Mouse (Mus musculus) urinary bladder, postnatal 10 days (tissue): Measurements from ENCODE around the gene Gfm2.
A peak's percentile ranks its signal among the peaks of the same experiment; 100 is the strongest.

Experiments used
- DNase-seq: peaks from one replicate; pipeline ENCODE4 v3.0.0; 2022; ENCODE audit warnings: low spot score

The Gfm2 gene

DNA sequence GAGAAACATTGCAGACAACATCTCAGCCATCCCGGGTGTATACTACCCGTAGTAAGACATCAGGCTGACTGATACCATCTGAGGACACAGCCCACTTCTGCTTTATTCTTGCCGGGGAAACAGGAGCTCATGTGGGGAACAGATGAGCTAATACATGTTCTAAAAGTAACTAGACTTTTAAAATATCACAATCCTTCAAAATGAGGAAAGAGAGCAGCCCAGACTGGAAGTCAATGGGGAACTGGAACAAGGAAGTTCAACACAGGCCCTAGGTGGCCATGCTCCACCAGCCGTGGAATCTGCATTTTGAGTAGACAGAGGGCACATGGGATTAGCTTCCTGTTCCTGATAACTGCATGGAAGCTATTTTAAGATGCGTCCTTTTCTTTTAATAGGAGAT lies 50.0 kb downstream of the Gfm2 start:
- DNase-seq = no peak

DNA sequence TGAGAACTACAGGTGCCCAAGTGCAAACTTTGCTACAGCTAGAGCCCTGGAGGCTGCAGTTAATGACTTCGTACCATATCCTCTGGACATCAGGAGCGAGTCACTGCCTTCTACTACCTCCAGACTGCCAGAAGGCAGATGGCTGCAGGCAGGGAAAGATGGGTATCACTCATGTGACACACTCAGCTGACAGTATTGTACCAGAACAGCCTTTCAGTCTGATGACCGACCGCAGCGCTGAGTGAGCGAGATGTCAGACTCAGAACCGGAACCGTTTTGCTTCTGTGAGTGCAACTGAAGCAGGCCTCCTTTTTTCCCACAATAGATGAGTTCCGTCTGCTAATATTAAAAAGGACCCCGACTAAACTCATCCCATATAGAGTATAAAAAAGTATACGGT lies 54.9 kb downstream of the Gfm2 start:
- no peak for DNase-seq

DNA sequence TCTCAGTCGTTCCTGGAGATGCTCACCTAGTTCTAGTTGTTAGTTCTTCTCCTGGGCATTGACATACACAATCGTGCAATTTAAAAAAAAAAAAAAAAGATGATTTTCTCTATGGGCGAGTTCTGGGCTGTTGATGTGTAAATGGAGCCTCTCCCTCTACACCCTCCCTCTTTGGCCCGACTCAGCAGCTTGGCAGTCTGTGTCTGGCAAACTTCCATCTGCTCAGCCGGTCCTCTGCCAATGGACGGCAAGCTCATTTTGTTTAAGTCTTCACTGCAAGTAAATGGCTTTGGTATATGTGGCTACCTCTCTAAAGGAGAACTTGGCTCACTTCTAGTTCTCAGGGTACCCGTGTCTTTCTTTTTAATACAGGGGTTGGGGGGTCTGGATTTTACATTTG lies 55.7 kb downstream of the Gfm2 start:
- DNase-seq = no peak

DNA sequence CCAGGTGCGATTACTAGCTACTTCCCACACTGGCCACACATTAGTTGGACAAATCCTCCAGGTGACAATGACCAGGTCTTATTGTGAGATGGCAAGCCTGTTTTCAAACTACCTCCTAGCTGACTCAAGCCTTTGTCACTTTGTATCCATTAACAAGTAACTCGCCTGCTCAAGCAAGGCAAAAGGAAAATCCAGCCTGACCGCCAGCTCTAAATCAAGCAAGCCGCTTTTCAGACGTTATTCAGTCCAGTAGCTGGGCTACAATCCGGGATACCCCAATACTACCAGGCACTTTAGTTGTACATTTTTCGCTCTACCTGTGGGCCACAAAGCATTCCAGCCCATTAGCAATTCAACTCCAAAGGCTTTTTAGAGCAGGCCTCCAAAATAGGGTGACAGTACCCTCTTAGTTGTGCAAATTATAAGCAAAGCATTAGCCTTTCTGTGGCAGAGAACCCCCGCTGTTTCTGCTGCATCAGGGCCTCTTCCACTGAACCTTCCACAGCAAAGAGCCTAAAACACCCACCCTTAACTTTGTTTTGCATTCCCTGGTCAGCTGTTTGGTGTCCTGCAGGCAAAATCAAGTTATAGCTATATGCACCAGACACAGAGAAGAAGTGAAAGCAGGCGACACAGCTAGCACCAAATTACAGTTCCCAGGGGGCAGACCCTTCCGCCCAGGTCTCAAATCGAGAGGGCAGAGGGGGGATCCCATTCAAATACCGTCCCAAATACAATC lies 58.6 kb downstream of the Gfm2 start:
- no peak for DNase-seq

DNA sequence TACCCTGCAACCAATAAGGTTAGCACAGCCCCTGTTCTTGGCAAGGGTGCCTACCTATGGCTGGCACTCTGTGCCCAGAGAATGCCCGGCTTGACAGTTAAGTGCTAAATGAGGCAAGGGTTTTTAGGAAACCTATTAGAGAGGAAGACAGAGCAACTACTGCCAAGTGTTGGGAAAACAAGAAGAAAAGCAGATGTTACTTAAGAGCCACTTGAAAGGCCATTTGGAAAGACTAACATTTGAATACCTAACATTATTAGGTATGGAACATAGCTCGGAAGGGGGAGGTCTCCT lies 59.1 kb downstream of the Gfm2 start:
- no peak for DNase-seq

DNA sequence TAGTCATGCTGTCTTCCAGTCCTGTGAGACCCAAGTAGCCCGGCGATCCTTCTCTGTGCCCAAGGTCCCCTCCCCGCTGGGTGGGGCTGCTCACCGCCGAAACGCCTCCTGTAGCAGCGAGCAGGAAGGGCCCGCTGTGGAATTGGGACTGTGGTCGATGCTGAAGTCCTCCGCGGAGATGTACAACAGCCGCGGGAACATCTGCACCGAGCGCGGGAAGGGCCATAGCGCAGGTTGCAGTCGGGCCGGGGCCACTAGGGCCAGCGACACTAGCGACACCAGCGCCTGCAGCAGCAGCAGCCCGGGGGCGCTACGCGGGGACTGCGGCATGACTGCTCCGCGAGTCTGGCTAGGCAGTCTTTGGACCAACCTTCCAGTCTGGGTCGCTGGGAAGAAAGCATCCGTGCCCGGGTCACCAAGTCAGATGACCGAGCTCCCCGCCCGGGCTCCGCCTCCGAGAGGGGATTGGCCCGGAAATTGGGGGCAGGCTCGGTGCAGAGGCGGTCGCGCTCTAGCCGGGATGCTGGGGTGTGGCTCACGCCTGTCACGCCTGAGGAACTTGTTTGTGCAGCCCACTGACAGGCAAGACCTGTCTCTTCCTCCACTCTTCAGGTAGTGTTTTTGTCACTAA lies 60.3 kb downstream of the Gfm2 start, which contains the start of gene Hexb:
Hexb (minus strand) TSS at position 426 of the 631 bp plus-strand sequence.
- peak; percentile 70 for DNase-seq

DNA sequence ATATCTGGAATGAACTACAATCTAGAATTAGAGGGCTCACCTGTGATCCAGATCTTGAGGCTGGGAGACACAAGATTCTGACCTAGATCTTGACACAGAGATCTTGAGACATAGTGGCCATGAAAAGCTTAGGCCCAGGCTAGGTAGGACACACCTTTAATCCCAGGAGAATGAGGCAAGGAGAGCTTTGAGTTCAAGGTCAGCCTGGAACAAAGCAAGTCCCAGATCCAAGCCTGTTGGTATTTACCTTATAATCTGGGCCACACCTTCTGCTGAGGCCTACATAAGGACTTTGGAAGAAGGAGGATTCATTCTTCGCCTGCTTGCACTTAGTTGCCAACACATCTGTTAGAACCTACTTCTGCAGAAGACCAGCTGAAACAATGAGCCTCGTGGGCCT lies 61.4 kb downstream of the Gfm2 start:
- no peak for DNase-seq

DNA sequence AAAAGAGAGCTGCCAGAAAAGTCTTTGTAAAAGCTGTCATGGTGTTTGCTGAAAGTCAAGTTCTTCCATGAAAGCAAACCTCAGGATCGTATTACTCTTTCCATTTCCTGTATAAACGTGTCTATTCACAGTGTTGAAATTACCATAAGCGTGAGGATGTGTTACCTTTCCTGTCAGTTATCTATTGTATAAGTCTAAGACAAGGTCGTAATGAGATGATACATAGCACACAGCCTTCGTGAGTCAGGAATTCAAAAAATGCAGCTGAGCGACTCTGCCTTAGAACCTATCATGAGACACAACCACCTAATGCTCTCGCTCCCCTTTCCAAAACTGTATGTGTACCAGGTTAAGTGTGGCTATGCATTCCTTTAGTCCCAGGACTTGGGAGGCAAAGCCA lies 63.3 kb downstream of the Gfm2 start:
- DNase-seq = no peak

DNA sequence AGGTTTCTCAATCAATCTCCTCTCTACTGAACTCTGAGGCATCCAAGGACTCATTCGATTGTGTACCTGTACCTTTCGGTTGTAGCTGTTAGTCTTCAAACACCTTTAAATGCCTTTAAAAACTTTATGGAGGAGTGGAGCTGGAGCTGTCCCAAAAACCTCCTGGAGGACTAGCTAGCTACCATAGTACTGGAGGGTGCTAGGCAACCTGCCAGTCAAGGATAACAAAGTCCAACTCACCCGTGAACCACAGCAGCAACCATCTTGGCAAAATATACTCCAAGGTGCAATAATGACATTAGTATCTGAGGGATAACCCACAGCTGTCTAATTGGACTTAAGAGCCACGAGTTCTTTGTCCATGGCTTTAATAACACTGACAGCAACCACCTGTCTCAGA lies 64.2 kb downstream of the Gfm2 start:
- no peak for DNase-seq

DNA sequence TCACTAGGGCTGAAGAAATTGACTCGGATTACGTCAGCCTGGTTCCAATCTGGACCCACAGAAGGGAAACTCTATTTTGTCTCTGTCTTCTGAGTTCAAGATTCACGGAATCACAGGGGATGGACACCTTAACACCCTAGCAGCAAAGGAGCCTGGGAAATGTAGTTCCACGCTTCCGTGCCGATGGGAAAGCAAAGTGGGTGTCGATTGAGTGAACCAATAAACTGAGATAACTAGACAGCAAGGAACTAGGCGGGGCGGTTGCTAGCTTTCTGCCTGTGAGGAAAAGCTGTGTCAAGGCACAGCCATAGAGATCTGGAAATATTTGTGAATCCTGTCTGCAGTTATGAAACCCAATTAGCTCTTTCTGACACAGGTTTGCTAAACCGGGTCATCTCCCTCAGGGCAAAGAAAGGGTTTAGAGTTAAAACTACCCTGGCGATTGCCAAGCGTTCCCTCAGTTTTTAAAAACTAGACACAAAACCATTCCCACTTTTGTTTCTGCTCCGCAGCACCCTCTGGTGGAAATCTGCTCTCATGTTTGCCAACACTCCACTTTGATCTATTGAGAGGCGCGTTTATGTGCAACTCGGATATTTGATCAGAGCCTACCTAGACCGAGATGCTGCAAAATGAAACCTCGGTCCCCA lies 67.4 kb downstream of the Gfm2 start:
- peak; percentile 42 for DNase-seq

DNA sequence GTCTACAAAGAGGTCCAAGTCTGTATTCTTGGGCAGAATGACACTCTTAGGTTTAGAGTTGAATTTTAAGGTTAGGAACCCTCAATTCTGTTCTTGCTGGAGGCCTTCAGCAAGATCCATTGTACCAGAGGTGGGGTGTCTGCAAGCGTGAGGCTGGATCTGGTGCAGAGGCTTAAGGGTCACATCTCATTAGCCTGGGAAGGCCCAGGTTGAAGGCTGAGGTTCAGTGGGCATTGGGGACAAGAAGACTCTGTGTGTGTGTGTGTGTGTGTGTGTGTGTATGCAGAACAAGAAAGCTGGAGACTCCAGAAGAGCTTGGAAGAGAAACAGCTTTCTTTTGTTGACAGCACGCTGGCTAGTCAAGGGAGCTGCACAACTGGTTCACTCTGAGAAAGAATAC lies 68.3 kb downstream of the Gfm2 start:
- no peak for DNase-seq

DNA sequence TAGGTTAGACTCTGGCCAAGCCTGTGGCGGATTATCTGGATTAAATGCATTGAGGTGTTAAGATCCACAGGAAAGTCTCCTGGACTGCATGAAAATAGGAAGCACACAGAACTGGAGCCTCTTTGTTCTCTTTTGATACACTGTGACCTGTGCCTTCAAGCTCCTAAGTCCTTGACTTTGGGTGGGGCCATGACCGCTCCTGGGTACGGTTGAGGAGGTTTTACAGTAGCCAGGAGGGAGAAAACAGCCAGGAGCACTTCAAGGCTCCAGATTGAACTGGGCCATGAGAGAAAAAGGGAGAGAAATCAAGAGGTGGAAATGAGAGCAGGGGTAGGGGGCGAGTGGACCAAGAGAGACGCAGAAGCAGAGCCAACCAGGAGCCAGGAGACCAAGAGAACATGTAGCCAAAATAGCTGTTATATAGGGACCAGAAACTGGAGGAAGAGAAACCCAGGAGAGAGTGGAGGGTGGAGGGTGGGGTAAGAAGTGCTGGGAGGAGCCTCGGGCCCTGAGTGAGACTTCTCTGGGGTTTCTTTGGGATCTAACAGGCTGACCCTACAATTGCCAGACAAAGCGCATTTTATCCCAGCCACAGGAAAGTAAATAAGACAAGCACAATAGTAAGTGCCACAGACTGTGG lies 69.9 kb downstream of the Gfm2 start:
- DNase-seq = no peak

DNA sequence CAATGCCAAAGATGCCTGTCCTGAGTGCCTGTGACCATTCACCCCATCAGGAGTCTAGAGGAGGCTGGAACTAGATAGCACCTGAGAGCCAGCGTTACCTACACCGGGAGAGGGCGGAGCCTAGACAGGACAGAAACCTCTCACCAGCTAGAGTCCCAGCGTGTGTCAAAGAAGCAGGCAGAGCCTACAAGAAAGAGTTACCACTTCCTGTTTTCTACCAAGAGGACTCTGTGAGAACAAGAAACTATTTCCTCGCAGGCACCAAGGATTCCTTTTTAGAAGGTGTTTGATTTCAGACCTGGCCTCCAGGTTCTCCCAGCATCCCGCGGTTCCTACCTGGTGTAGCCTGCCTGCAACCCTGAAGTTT lies 70.4 kb downstream of the Gfm2 start:
- no peak for DNase-seq

DNA sequence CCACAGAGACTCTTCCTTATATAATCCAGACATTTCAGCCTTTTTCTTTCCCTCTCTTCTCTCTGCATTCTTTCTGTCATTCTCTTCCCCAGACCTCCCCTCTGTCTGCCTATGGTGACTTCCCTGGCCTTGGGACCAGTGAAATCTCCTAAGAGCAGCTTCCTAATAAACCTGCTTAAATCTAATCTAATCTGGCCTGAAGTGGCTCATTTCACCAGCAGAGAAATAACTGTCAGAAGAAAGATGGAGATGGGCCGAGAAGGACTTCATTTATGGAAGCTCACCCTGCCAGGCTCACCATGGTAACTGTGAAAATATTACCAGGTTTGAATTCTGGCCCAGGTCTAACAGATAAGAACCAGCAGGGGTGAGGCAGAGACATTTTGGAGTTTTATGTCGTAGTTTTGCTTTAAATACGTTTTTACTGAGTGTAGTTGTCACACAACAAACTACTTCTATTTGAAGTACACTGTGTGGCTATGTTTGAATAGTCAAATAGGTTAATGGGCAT lies 70.8 kb downstream of the Gfm2 start:
- DNase-seq = no peak

DNA sequence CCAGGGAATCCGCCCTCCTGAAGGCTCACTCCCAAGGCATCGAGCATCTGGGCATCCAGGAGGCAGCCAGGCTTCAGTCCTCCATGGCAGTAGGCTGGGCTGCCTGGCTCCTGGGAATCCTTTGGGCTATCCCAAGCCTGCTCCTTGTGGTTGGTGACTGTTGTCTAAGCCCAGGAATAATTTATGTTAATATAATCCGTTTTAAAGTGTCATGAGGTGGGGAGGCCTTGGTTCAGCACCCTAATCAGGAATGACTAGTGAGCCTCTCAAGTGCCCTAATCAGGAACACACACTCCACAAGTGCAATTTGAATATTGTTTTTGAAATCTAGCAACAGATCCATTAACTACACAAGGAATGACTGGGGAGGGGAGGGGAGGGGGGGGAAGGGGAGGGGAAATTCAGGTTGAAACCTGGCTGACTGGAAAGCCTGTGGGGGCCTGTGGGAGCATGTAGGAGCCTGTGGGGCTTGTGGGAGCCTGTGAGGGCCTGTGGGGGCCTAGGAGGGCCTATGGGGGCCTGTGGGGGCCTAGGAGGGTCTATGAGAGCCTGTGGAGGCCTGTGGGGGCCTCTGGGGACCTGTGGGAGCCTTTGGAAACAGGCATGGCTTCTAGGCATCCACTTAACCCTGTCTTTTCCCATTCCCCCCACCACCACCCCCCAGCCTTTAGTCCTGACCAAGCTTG lies 77.0 kb downstream of the Gfm2 start:
- no peak for DNase-seq

DNA sequence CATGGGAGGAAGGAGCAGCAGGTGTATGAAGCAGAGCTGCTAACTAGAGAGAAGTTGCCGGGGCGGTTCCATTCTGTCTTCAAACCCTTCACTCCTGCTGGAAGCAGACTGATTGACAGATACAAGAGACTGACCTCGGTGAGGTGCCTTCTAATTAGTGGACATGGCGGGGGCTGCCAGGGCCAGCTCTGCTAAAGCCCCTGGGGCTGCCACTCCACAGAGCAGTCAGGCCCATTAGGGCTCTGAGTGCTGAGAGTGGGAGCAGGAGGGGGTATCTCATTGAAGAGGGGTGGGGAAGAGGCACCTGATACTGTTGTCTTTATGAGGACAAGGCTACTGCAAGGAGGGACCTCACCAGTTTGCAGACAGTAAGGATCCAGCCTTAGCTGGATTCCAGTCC lies 77.8 kb downstream of the Gfm2 start:
- DNase-seq = no peak

DNA sequence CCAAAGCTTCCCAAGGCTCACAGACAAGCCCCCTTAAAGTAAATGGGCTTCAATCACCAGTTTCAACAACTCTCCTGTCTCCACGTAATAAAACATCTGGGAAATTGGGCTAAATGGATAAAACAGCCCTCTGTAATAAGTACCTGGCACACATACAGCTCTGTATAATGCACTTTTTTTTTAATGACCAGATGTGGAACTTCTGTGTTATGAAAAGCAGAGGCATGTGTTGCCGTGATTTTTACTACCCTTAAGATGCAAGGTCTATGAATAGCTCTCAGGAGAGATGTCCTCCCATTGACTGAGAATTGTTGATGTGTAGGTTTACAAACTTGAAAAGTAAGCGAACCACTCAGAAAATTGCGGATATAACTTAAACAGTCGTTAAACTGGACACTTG lies 78.5 kb downstream of the Gfm2 start:
- no peak for DNase-seq

DNA sequence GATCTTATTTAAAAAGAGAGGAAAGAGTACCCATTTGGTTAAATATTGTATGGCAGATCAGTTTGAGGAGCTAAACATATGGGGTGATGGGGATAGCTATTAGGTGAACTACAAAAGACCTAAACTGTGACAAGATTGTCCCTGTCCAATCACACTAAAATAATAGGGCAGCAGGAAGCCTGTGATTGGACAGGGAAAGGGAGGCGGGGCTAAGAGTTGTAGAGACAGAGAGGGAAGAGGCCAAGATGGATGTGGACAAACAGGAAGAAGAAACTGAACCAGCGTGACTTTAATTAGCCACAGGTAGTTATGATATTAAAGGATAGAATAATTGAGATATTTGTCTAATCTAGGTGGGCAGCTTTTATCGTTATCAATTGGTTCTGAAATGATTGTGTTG lies 82.3 kb downstream of the Gfm2 start:
- DNase-seq = no peak

DNA sequence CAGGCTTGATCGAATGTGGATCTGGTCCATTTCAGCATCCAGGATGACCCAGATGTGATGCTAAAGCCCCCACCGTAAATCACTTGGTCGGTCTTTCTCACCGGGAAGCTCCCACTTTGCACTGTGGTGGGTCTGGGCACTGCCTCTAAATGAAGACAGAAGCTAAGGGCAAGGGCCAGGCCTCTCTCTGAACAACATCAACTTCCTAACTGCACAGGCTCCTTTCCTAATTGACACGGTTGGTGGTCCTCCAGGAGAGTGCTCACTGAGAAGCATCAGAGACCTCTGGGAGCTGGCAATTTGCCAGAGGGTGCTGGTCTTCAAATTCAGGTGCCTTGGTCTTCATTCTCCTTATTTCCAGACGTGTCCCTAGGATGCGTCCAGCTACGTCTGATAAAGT lies 86.1 kb downstream of the Gfm2 start:
- DNase-seq = no peak

DNA sequence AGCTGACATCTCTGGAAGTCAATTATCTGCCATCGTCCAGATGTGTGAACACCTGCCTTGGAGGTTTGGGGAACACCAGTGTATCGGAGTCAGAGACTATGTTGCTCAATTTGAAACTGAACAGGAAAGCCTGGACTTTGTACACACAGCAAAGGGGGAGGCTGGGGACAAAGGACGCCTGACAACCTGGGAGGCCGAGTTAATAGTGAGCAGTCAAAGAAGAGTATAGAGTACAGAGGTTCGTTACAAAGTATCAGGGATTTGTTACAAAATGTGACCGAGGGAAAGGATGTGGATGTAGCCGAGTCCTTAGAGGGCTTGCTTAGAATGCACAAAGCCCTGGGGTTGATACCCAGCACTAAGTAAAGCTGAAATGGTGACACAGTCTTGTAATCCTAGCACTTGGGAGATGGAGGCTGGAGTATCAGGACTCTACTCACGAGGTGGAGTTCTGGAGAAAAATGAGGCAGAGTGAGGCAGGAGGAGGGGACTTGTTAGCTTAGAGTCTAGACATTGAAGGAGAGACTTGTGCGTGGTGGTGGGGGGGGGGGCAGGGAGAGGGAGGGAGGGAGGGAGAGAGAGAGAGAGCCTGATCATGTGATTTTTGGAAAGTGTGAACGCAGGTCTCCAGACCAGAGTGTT lies 86.7 kb downstream of the Gfm2 start:
- DNase-seq = no peak

DNA sequence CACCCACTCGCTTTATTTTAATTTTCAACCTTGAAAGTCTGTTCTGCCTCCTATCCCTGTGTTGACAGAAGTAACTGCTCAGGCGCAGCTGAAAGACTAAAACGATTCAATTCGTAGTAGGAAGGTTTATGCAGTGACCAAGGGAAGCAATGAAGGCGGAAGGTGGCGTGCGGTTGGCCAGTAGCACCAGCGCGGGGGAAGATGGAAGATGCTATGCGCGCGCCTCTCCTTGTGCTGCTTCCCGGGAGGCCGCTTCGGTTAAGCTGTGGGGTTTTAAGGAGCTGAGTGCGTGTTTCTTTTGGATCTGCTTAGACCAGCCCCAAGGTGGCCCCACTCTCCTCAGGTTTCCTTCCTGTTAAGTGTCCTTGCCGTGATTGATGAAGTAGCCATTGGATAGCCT lies 87.4 kb downstream of the Gfm2 start:
- DNase-seq = no peak

DNA sequence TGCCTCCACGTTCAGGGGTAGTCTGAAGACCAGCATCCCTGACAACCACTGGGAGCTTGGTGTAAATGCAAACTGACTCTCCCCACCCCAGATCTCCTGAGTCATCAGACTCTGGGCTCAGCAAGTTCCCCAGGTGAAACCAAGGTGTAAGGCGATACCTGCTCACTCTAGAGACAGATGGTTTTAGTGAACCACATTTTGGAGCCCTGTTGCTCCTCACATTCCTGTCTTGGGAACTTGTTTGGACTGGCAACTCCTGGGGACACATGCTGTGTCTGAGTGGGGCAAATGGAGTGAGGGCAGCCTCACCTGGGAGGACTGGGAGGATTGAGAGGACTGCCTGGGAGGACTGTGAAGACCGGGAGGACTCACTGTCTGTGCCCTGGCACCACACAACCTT lies 90.1 kb downstream of the Gfm2 start:
- no peak for DNase-seq
